Mouse (Mus musculus): ENCODE data around the gene Defb48. TPM values are rescaled to one million over a fixed set of nuclear protein-coding genes. Genes with fewer than 3 reads are reported as not detected.

Defb48 gene
- polyA plus RNA-seq (2014; fragmentation: Nextera tagmentation; extraction: Ambion mirVana), result not detected in 2 replicates

- Histone ChIP-seq H3K9me3 (ENCODE audit: control insufficient read depth, low read depth, low read length) (no peaks in the 10 kb centered on the region), H3K9ac (replicated peaks; ENCODE audit: low read depth, low read length) (no peak within 1 kb of the TSS), H3K4me3 (ENCODE audit: low read depth, low read length) (no peak within 1 kb of the TSS), H3K36me3 (ENCODE audit: control insufficient read depth, insufficient read depth, low read length) (no peaks in the 10 kb centered on the region), H3K4me2 (replicated peaks; ENCODE audit: low read depth, low read length) (no peak within 1 kb of the TSS), H3K27me3 (ENCODE audit: control insufficient read depth, insufficient read depth, low read length) (no peaks in the 10 kb centered on the region), H3K4me1 (ENCODE audit: control insufficient read depth, insufficient read depth, low read length) (no peaks in the 10 kb centered on the region), H3K27ac (ENCODE audit: low read length) (no peak within 1 kb of the TSS)
- ATAC-seq (ENCODE audit: insufficient number of reproducible peaks, insufficient read depth, low FRiP score, low read depth), result no peak
- 53% methylated on average over 1 of the region's 1 CpGs for WGBS
Measured at GRCm38 (mm10) chr14:62984410-62984809, at the start of gene Defb48. Gene Defb48 (minus strand): TSS chr14:62984510.

DNA sequence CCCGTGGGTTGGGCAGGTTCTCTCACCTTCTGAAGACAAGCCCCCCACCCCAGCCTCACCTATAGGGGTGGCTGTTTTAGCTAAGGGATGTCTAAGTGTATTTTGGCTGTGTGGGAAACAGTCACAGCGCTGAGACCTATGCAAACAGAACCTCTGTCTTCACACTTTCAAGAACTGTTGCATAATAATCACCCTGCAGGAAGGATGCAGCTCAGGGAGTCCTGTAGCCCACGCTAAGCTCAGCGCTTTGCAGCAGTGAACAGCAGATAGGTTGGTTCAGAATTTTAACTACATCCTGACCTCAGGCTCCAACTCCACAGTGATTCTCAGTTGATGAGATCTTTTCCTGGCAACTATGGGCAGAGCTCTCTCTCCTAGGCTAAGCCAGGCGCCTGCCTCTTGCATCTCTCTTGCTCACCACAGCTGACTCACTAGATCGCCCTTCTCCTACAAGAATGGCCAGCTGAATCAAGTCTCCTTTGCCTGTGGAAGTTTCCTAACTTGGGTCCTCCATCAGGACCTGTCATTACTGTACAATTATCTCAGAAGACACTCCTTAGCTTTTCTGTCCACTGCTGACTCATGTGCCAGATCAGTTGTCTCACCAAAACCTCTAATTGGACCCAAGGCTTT lies 36.3 kb upstream of the Defb48 start:
- Histone ChIP-seq H3K4me1 (ENCODE audit: control insufficient read depth, insufficient read depth, low read length) (no peaks in the 10 kb centered on the region), H3K9me3 (ENCODE audit: control insufficient read depth, low read depth, low read length) (no peaks in the 10 kb centered on the region), H3K27ac (ENCODE audit: low read length) (no peak overlapping the region), H3K36me3 (ENCODE audit: control insufficient read depth, insufficient read depth, low read length) (no peaks in the 10 kb centered on the region), H3K4me2 (replicated peaks; ENCODE audit: low read depth, low read length) (no peak overlapping the region), H3K9ac (replicated peaks; ENCODE audit: low read depth, low read length) (no peak overlapping the region), H3K27me3 (ENCODE audit: control insufficient read depth, insufficient read depth, low read length) (no peaks in the 10 kb centered on the region), H3K4me3 (ENCODE audit: low read depth, low read length) (no peak overlapping the region)
- WGBS, result 54% methylated on average over 6 of the region's 6 CpGs
- ATAC-seq (ENCODE audit: insufficient number of reproducible peaks, insufficient read depth, low FRiP score, low read depth), result no peak

GRCm38 (mm10) chr14:63014667-63015066 lies 30.4 kb upstream of the Defb48 start:
- 91% methylated on average over 4 of the region's 4 CpGs for WGBS
- Histone ChIP-seq H3K4me2 (replicated peaks; ENCODE audit: low read depth, low read length) (no peak overlapping the region), H3K4me3 (ENCODE audit: low read depth, low read length) (no peak overlapping the region), H3K9ac (replicated peaks; ENCODE audit: low read depth, low read length) (no peak overlapping the region), H3K9me3 (ENCODE audit: control insufficient read depth, low read depth, low read length) (no peaks in the 10 kb centered on the region), H3K27ac (ENCODE audit: low read length) (no peak overlapping the region), H3K4me1 (ENCODE audit: control insufficient read depth, insufficient read depth, low read length) (no peaks in the 10 kb centered on the region), H3K27me3 (ENCODE audit: control insufficient read depth, insufficient read depth, low read length) (no peaks in the 10 kb centered on the region), H3K36me3 (ENCODE audit: control insufficient read depth, insufficient read depth, low read length) (no peaks in the 10 kb centered on the region)
- no peak for ATAC-seq (ENCODE audit: insufficient number of reproducible peaks, insufficient read depth, low FRiP score, low read depth)

DNA sequence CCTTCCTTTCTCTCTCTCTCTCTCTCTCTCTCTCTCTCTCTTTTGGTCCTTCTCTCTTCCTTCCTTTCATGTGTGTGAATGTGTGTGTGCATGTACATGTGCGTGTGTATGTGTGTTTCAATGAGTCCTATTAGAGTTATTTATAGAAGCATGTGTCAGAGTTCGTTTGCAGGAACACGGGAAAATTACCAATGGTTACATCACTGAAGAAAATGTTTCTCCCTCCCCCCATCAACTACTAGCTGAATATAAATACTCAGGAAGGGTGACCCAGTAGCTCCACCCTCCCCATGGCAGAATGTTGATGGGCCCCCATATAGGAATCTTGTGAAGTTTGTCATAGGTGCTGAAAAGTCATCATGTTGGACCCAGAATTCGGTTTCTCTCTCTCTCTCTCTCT lies 28.8 kb upstream of the Defb48 start:
- Histone ChIP-seq H3K4me1 (ENCODE audit: control insufficient read depth, insufficient read depth, low read length) (no peaks in the 10 kb centered on the region), H3K27me3 (ENCODE audit: control insufficient read depth, insufficient read depth, low read length) (no peaks in the 10 kb centered on the region), H3K27ac (ENCODE audit: low read length) (no peak overlapping the region), H3K4me3 (ENCODE audit: low read depth, low read length) (no peak overlapping the region), H3K36me3 (ENCODE audit: control insufficient read depth, insufficient read depth, low read length) (no peaks in the 10 kb centered on the region), H3K9ac (replicated peaks; ENCODE audit: low read depth, low read length) (no peak overlapping the region), H3K4me2 (replicated peaks; ENCODE audit: low read depth, low read length) (no peak overlapping the region), H3K9me3 (ENCODE audit: control insufficient read depth, low read depth, low read length) (no peaks in the 10 kb centered on the region)
- ATAC-seq (ENCODE audit: insufficient number of reproducible peaks, insufficient read depth, low FRiP score, low read depth), result no peak
- WGBS, result 68% methylated on average over 4 of the region's 4 CpGs

DNA sequence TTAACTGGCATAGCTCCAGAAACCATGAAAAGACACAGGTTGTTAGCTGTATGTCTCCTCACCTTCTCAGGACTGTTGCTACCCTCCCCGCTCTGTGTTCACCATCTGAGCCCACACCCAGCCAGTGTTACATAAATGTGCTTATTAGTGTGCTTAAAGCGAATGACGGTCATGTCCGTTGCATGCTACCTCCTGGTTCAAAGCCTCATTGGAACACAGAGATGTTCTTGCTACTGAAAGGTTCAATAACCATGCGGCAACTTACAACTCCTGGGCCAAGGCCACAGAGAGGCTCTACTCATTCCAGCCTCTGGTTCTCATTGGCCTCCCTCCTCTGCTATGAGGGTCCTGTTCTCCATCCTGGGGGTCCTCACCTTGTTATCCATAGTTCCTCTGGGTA lies 27.2 kb upstream of the Defb48 start, which contains the start of gene Defb43:
TSS of gene Defb43 (plus strand) at position 301 of the 400 bp plus-strand sequence.
- WGBS, result 92% methylated on average over 5 of the region's 5 CpGs
- H3K4me1 ChIP-seq (ENCODE audit: control insufficient read depth, insufficient read depth, low read length), result no peaks in the 10 kb centered on the region
- H3K4me2 ChIP-seq (replicated peaks; ENCODE audit: low read depth, low read length), result no peak within 1 kb of the TSS
- H3K4me3 ChIP-seq (ENCODE audit: low read depth, low read length), result no peak within 1 kb of the TSS
- no peak for ATAC-seq (ENCODE audit: insufficient number of reproducible peaks, insufficient read depth, low FRiP score, low read depth)
- H3K9me3 ChIP-seq (ENCODE audit: control insufficient read depth, low read depth, low read length), result no peaks in the 10 kb centered on the region
- H3K27ac ChIP-seq (ENCODE audit: low read length), result no peak within 1 kb of the TSS
- H3K9ac ChIP-seq (replicated peaks; ENCODE audit: low read depth, low read length), result no peak within 1 kb of the TSS
- H3K27me3 ChIP-seq (ENCODE audit: control insufficient read depth, insufficient read depth, low read length), result no peaks in the 10 kb centered on the region
- H3K36me3 ChIP-seq (ENCODE audit: control insufficient read depth, insufficient read depth, low read length), result no peaks in the 10 kb centered on the region

DNA sequence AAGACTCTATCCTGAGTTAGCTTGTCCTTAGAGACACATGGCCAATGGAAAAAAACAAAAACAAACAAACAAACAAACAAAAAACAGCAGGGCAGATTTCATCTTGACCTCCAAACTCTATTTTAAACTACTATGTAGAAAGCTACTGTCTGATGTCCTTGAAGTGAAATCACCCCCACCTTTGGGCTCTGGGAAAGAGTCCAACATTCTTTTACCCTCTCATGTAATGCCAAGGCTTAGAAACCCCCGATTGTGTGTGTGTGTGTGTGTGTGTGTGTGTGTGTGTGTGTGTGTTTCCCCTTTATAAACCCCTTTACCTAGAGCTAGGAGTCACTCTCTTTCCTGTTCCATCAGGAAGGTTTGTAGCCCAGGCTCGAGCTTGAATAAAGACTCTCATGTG lies 18.3 kb upstream of the Defb48 start:
- no peaks in the 10 kb centered on the region for H3K36me3 ChIP-seq (ENCODE audit: control insufficient read depth, insufficient read depth, low read length)
- H3K4me1 ChIP-seq (ENCODE audit: control insufficient read depth, insufficient read depth, low read length), result no peaks in the 10 kb centered on the region
- H3K9me3 ChIP-seq (ENCODE audit: control insufficient read depth, low read depth, low read length), result no peaks in the 10 kb centered on the region
- 60% methylated on average over 2 of the region's 2 CpGs for WGBS
- ATAC-seq (ENCODE audit: insufficient number of reproducible peaks, insufficient read depth, low FRiP score, low read depth), result no peak
- H3K4me3 ChIP-seq (ENCODE audit: low read depth, low read length), result no peak overlapping the region
- no peak overlapping the region for H3K9ac ChIP-seq (replicated peaks; ENCODE audit: low read depth, low read length)
- no peak overlapping the region for H3K4me2 ChIP-seq (replicated peaks; ENCODE audit: low read depth, low read length)
- no peak overlapping the region for H3K27ac ChIP-seq (ENCODE audit: low read length)
- H3K27me3 ChIP-seq (ENCODE audit: control insufficient read depth, insufficient read depth, low read length), result no peaks in the 10 kb centered on the region

GRCm38 (mm10) chr14:62998977-62999376 lies 14.7 kb upstream of the Defb48 start:
- Histone ChIP-seq H3K36me3 (ENCODE audit: control insufficient read depth, insufficient read depth, low read length) (no peaks in the 10 kb centered on the region), H3K9ac (replicated peaks; ENCODE audit: low read depth, low read length) (no peak overlapping the region), H3K9me3 (ENCODE audit: control insufficient read depth, low read depth, low read length) (no peaks in the 10 kb centered on the region), H3K4me3 (ENCODE audit: low read depth, low read length) (no peak overlapping the region), H3K4me1 (ENCODE audit: control insufficient read depth, insufficient read depth, low read length) (no peaks in the 10 kb centered on the region), H3K4me2 (replicated peaks; ENCODE audit: low read depth, low read length) (no peak overlapping the region), H3K27ac (ENCODE audit: low read length) (no peak overlapping the region), H3K27me3 (ENCODE audit: control insufficient read depth, insufficient read depth, low read length) (no peaks in the 10 kb centered on the region)
- WGBS, result 90% methylated on average over 4 of the region's 4 CpGs
- no peak for ATAC-seq (ENCODE audit: insufficient number of reproducible peaks, insufficient read depth, low FRiP score, low read depth)

DNA sequence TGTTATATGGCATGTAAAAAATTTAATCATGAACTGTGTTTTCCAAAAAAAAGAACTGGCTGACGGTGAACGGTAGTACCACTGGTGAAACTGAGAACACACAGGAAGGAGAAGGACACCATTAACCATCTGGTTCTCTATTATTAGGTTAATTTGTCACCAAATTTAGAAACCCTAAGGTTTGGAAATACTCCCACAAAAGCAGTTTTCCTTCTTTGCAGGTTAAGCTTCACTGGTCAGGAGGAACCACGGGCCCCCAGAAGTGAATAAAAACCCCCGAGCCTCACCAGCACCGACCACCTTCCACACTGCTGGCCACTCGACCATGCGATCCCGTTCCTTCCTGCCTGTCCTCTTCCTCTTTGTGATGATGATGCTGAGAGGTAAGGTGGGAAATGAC lies 13.5 kb upstream of the Defb48 start, which contains the start of gene Defb47:
TSS of gene Defb47 (plus strand) at position 301 of the 400 bp plus-strand sequence.
- no peaks in the 10 kb centered on the region for H3K36me3 ChIP-seq (ENCODE audit: control insufficient read depth, insufficient read depth, low read length)
- no peaks in the 10 kb centered on the region for H3K9me3 ChIP-seq (ENCODE audit: control insufficient read depth, low read depth, low read length)
- 85% methylated on average over 8 of the region's 8 CpGs for WGBS
- H3K4me1 ChIP-seq (ENCODE audit: control insufficient read depth, insufficient read depth, low read length), result no peaks in the 10 kb centered on the region
- H3K27me3 ChIP-seq (ENCODE audit: control insufficient read depth, insufficient read depth, low read length), result no peaks in the 10 kb centered on the region
- H3K9ac ChIP-seq (replicated peaks; ENCODE audit: low read depth, low read length), result no peak within 1 kb of the TSS
- H3K4me3 ChIP-seq (ENCODE audit: low read depth, low read length), result no peak within 1 kb of the TSS
- H3K4me2 ChIP-seq (replicated peaks; ENCODE audit: low read depth, low read length), result no peak within 1 kb of the TSS
- no peak within 1 kb of the TSS for H3K27ac ChIP-seq (ENCODE audit: low read length)
- no peak for ATAC-seq (ENCODE audit: insufficient number of reproducible peaks, insufficient read depth, low FRiP score, low read depth)
